Mouse (Mus musculus) urinary bladder, postnatal 10 days (tissue): Measurements from ENCODE around the gene Dnase1l2.
A peak's percentile ranks its signal among the peaks of the same experiment; 100 is the strongest.
"Not testable (repeated sequence)": the region's sequence is repeated elsewhere in the genome, so short reads cannot be mapped to it uniquely, and the experiment has no call there.

Source experiments
- DNase-seq: peaks from one replicate; pipeline ENCODE4 v3.0.0; 2022; ENCODE audit warnings: low spot score

Gene Dnase1l2

DNA sequence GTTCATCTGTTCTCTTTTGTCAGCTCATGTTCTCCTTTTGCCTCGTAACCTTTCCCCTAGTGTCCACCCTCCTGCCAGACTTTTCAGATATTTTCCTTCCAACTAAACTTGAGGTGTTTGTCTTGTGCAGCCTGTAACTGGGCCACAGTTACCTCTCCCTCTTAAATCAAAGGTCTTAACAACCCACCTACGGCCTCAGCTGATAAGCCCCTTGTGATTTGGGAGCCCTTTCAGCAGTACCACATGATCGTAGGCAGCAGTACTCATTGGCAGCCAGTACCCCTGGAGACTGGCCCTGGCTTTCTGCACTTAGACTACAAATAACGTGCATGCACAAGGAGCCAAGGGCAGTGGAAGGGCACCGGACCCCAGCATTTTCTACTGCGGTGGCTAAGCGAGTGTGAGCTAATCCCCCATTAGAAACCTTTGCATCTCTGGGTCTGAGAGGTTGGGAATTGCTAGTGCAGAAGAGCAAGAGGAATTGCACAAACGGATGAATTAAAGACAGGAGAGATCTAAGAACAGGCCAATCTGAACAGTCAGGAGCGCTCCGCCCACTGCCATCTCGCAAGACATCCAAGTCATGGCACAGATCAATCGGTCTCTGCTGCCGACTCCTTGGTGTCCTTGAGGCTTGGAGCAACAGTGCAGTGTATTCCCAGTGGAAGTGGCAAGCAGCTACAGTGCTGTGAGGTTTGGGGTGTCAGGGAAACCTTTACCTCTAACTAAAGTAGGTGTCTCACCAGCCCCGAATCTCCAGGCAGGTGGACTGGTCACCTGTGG, 13.5 kb downstream of the Dnase1l2 start:
- DNase-seq: no peak

GRCm38 (mm10) chr17:24427170-24427557, 15.7 kb downstream of the Dnase1l2 start:
- no peak for DNase-seq

DNA sequence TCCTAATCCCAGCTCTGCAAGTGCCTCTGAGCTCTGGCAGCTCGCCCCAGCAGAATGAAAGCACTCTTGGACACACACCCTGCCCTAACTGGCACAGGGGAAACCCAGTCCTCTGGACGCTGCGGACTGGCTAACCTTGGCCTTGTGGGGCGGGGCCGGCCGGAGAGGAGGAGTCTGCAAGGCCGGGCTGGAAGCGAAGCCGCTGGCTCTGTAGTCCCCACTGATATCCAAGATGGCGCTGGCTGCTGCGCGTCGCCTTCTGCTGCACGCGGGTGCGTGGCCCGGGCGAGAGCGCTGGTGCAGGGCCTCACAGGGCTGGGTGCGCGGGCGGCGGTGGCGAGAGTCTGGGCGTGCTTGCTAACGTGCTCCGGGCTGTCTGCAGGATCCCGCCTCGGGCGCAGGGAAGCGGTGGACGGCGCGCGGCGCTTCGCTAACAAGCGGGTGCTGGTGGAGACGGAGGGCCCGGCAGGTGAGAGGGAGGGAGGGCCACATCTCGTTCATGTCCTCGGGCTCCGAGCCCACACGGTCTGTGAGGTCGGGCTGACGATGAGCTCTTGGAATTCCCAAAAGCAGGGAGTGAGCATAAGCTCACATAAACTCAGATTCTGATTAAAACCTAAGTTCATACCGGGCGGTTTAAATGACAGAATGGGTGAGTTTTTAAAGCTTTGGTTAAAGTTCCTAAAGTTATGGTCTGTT, 16.3 kb downstream of the Dnase1l2 start, which contains the start of gene Eci1:
Gene Eci1 (plus strand): TSS at position 171 of the 699 bp plus-strand sequence.
- peak; percentile 85 for DNase-seq

DNA sequence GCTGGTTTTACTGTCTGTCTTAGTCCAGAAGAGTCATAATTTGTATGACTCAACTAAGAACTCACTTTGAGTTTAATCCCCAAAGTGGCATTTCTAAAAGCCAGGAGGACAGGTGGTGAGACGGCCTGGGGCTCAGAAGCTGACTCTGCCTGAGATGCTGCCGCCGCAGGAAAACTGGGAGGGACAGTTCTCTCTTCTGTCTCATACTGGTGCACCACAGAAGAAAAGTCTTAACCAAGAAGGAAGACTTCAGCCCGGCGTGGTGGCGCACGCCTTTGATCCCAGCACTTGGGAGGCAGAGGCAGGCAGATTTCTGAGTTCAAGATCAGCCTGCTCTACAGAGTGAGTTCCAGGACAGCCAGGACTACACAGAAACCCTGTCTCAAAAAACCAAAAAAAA, 17.0 kb downstream of the Dnase1l2 start:
- DNase-seq: no peak

DNA sequence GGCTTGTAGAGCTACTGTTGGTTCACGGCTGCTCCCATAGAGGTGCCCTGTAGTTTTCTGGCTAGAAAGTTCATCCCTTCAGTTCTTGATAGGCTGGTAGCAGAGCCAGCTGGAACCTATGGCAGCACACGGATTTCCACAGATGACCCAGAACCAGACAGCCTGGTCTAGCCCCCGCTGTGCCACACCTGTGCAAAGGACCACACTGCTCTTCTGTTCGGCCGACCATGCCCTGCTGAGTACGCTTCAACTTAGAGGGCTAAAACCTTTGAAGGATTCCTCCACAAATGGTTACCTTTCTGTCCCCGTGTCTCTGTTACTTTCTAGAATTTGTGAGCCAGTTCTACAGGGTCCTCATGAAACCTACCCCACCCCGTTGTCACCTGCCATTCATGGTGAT, 17.6 kb downstream of the Dnase1l2 start:
- not testable (repeated sequence) for DNase-seq

- DNase-seq: no peak
Measured at GRCm38 (mm10) chr17:24424489-24424888, 18.4 kb downstream of the Dnase1l2 start.

- no peak for DNase-seq
Measured at GRCm38 (mm10) chr17:24423114-24423513, 19.8 kb downstream of the Dnase1l2 start.

DNA sequence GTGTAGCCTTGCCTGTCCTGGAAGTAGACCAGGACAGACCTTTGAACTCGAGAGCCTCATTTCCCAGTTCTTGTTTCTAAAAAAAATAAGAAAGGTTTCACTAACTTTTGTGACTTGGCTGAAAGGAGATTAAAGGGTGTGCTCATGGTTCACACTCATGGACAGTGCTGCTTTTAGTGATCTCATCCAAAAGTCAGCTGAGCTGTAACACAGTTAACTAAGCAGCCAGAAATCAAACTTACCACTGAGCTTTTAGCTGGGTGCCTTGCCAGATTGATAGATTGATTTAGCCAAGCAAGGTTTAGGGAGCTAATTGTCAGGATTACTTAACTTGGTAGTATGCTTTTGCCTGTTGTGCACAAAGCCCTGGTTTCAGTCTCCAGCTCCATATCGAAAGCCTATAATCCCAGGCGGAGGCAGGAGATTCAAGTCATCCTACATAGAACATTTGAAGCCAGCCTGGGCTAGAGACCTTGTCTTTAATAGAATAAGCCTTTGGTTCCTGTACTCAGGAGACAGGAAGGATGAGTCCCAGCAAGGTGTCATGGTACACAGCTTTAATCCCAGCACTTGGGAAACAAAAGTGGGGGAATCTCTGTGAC, 26.8 kb downstream of the Dnase1l2 start:
- no peak for DNase-seq

DNA sequence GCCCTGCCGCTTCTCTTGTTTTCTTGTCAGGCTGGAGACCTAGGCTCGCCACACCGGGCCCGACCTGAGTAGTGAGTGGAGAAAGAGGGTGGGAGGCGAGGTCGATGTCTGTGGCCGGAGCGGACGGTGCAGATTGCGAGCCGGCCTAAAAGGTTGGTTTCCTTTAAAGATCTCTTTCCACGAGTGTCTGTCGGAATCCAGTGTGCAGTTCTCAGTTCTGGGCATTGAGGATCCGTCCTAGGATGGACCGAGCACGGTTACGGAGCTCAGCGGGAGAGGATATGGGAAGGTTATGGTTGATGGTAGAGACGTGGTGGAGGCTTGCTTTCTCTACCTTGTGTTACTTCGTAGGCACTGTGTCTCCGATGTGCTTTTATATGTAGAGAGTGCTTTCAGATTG, 27.9 kb downstream of the Dnase1l2 start:
- no peak for DNase-seq

- peak; percentile 80 for DNase-seq
Measured at GRCm38 (mm10) chr17:24414230-24414976, 28.5 kb downstream of the Dnase1l2 start, which contains the start of gene Rnps1. Rnps1 (plus strand) TSS chr17:24414565.

- no peak for DNase-seq
Measured at GRCm38 (mm10) chr17:24413557-24414211, 29.2 kb downstream of the Dnase1l2 start.

- DNase-seq: no peak
Measured at GRCm38 (mm10) chr17:24407116-24407803, 35.6 kb downstream of the Dnase1l2 start.

- no peak for DNase-seq
Measured at GRCm38 (mm10) chr17:24402371-24402770, 40.5 kb downstream of the Dnase1l2 start.

DNA sequence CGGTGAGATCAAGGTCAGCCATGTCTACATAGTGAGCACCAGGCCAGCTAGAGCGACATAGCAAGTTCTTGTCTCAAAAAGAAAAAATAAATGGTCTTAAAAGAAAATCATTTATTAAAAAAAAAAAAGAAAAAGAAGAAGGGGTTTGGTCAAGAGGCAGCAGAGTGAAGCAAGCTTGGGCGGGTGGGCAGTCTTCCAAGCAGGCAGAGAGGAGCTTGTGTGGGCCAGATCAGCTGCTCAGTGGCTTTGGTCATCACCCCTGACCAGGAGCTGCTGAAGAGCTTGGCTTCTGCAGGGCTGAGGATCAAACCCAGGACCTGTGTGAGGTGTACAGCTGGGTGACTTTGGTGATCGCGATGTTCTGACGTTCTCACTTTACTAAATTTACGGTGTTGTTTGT, 48.4 kb downstream of the Dnase1l2 start:
- DNase-seq: no peak

DNA sequence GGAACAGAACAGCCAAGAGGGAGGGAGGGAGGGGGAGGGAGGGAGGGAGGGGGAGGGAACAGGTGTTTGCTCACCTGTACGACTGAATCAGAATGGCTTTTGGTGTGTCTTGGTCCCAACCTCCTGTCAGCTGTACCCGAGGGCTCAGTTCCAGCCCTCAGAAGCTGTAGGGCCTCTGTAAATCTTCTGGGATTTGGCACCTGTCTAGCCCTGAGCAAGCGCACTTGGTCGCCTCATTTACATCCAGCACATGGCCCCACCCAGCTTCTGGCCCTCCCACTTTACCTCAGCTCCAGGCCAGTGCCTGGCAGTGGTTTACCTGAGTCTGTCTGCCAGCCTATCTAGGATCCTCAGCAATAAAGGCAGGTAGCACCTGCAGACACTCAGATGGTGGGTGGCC, 49.4 kb downstream of the Dnase1l2 start:
- DNase-seq: no peak

GRCm38 (mm10) chr17:24391149-24391548, 51.8 kb downstream of the Dnase1l2 start:
- no peak for DNase-seq
